Mouse (Mus musculus) lung, embryonic 14.5 days (tissue): Measurements from ENCODE around the gene Hip1r. TPM values are rescaled to one million over a fixed set of nuclear protein-coding genes. Genes with fewer than 3 reads are reported as not detected.

Source experiments
- ATAC-seq: fragments of 200-750 bp; cut with Nextera tagmentation; 2 replicates; pipeline ENCODE4 v1.8.0; 2017; ENCODE audit warnings: mild to moderate bottlenecking, moderate TSS enrichment, moderate library complexity; ENCODE audit not compliant: insufficient read depth
- DNase-seq: peaks from one replicate; pipeline ENCODE4 v3.0.0-alpha.2; 2015
- H3K27ac ChIP-seq: fragments of 300-500 bp; sonication (generic); 2 replicates; pipeline ENCODE4 v1.5.1; 2014; ENCODE audit warnings: low read depth, mild to moderate bottlenecking, moderate library complexity
- H3K27me3 ChIP-seq: fragments of 300-500 bp; sonication (generic); 2 replicates; pipeline ENCODE4 v1.6.1; 2014; ENCODE audit warnings: low read length, control low read depth; ENCODE audit not compliant: insufficient read depth
- H3K36me3 ChIP-seq: fragments of 300-500 bp; sonication (generic); 2 replicates; pipeline ENCODE4 v1.6.1; 2014; ENCODE audit warnings: control low read depth; ENCODE audit not compliant: insufficient read depth
- H3K4me1 ChIP-seq: fragments of 300-500 bp; sonication (generic); 2 replicates; pipeline ENCODE4 v1.6.1; 2014; ENCODE audit warnings: antibody characterized with exemption, control low read depth; ENCODE audit not compliant: insufficient read depth
- H3K4me2 ChIP-seq: fragments of 300-500 bp; sonication (generic); 2 replicates; pipeline ENCODE4 v1.6.1; 2014; ENCODE audit warnings: mild to moderate bottlenecking
- H3K4me3 ChIP-seq: fragments of 300-500 bp; sonication (generic); 2 replicates; pipeline ENCODE4 v1.5.1; 2014; ENCODE audit warnings: low read depth, low read length
- H3K9ac ChIP-seq: fragments of 300-500 bp; sonication (generic); 2 replicates; pipeline ENCODE4 v1.6.1; 2014
- H3K9me3 ChIP-seq: fragments of 300-500 bp; sonication (generic); 2 replicates; pipeline ENCODE4 v1.6.1; 2016; ENCODE audit warnings: low read depth, low read length, control low read depth
- CTCF ChIP-seq: IDR thresholded peaks from 2 replicates; pipeline ENCODE4 v1.5.1; 2016; ENCODE audit warnings: antibody characterized with exemption, low read depth
- WGBS: fragments of 180-500 bp; shearing (Covaris S2); extraction: QIAGEN DNeasy Blood & Tissue Kit; methylation state at CpG from one replicate; pipeline ENCODE4 v1.1.7; 2014; 5-methylcytosine and 5-hydroxymethylcytosine counted together
- polyA plus RNA-seq: library from polyadenylated mRNA; unstranded; fragments of >200 nt; fragmentation: Nextera tagmentation; extraction: Ambion mirVana; gene quantifications from 2 replicates; pipeline ENCODE4 v1.2.1, GENCODE M21; 2014

The Hip1r gene
- polyA plus RNA-seq, 1 experiment from 2014 or later = 9.1 TPM

DNA sequence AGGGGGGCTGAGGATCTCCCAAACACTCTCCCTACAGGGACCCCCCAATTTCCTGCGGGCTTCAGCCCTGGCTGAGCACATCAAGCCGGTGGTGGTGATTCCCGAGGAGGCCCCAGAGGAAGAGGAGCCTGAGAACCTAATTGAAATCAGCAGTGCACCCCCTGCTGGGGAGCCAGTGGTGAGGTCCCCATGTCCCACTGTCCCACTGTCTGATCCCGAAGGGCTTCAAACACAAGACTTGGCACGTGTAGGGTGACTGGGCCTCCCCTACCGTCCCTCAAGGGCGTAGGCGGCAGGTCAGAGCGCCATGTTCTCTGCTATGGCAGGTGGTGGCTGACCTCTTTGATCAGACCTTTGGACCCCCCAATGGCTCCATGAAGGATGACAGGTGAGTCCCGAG lies 22.8 kb downstream of the Hip1r start:
- peak; percentile 40 for TF ChIP-seq CTCF
- DNase-seq (no peak), ATAC-seq (no peak)
- H3K4me3 ChIP-seq = no peak overlapping the region
- H3K27ac ChIP-seq = no peak overlapping the region
- no peaks in the 10 kb centered on the region for H3K9me3 ChIP-seq
- no peaks in the 10 kb centered on the region for H3K4me1 ChIP-seq
- H3K4me2 ChIP-seq = no peak overlapping the region
- H3K9ac ChIP-seq = no peak overlapping the region
- no peaks in the 10 kb centered on the region for H3K27me3 ChIP-seq
- H3K36me3 ChIP-seq = no peaks in the 10 kb centered on the region
- WGBS = 74% methylated on average over 10 of the region's 10 CpGs

DNA sequence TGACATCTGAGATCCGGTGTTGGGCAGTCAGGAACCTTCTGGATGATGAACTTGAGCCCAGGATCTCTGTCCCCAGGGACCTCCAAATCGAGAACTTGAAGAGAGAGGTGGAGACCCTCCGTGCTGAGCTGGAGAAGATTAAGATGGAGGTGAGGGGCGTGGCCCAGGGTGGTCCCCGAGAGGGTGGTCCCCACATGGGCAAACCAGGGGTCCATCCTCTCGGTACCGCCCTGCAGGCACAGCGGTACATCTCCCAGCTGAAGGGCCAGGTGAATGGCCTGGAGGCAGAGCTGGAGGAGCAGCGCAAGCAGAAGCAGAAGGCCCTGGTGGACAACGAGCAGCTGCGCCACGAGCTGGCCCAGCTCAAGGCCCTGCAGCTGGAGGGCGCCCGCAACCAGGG lies 23.3 kb downstream of the Hip1r start:
- Histone ChIP-seq H3K4me2 (no peak overlapping the region), H3K27ac (no peak overlapping the region), H3K9ac (no peak overlapping the region), H3K9me3 (no peaks in the 10 kb centered on the region), H3K36me3 (no peaks in the 10 kb centered on the region; the same call in 1 of the 2 replicates), H3K27me3 (no peaks in the 10 kb centered on the region), H3K4me3 (no peak overlapping the region), H3K4me1 (no peaks in the 10 kb centered on the region)
- no peak for DNase-seq
- 87% methylated on average over 14 of the region's 14 CpGs for WGBS
- TF ChIP-seq CTCF = no peak
- no peak for ATAC-seq

DNA sequence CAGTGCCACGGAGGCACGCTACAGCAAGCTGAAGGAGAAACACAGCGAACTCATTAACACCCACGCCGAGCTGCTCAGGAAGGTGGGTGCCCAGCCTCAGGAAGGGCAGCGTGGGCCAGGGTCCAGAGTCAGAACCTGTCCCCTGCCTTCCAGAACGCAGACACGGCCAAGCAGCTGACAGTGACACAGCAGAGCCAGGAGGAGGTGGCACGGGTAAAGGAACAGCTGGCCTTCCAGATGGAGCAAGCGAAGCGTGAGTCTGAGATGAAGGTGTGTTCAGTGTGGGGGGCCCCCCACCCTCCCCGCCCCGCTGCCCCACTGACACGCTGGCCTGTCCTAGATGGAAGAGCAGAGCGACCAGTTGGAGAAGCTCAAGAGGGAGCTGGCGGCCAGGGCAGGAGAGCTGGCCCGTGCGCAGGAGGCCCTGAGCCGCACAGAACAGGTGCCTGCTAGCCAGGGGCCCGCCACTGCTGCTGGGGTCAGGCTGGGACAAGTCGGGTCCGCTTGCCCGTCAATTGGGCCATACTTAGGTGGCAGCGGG lies 23.9 kb downstream of the Hip1r start:
- no peak for TF ChIP-seq CTCF
- Histone ChIP-seq H3K27me3 (no peaks in the 10 kb centered on the region), H3K27ac (no peak overlapping the region), H3K4me1 (no peaks in the 10 kb centered on the region), H3K9ac (no peak overlapping the region), H3K4me3 (no peak overlapping the region), H3K9me3 (no peaks in the 10 kb centered on the region), H3K4me2 (no peak overlapping the region), H3K36me3 (no peaks in the 10 kb centered on the region; the same call in 1 of the 2 replicates)
- no peak for ATAC-seq
- no peak for DNase-seq
- WGBS = 76% methylated on average over 24 of the region's 24 CpGs

DNA sequence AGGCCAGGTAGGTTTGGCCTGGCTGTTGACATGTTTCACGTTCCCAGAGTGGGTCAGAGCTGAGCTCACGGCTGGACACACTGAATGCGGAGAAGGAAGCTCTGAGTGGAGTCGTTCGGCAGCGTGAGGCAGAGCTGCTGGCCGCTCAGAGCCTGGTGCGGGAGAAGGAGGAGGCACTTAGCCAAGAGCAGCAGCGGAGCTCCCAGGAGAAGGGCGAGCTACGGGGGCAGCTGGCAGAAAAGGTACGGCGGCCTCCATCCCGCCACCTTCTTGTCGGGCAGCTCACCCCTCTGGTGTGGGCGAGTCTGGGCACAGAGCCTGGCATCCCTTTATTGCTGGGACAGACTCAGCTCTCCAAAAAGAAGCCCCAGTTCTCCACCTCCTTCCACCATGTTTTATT lies 24.4 kb downstream of the Hip1r start:
- Histone ChIP-seq H3K9ac (no peak overlapping the region), H3K4me2 (no peak overlapping the region), H3K27ac (no peak overlapping the region), H3K36me3 (no peaks in the 10 kb centered on the region; the same call in 1 of the 2 replicates), H3K9me3 (no peaks in the 10 kb centered on the region), H3K4me3 (no peak overlapping the region), H3K4me1 (no peaks in the 10 kb centered on the region), H3K27me3 (no peaks in the 10 kb centered on the region)
- WGBS = 71% methylated on average over 16 of the region's 16 CpGs
- ATAC-seq (no peak), DNase-seq (no peak)
- no peak for TF ChIP-seq CTCF

DNA sequence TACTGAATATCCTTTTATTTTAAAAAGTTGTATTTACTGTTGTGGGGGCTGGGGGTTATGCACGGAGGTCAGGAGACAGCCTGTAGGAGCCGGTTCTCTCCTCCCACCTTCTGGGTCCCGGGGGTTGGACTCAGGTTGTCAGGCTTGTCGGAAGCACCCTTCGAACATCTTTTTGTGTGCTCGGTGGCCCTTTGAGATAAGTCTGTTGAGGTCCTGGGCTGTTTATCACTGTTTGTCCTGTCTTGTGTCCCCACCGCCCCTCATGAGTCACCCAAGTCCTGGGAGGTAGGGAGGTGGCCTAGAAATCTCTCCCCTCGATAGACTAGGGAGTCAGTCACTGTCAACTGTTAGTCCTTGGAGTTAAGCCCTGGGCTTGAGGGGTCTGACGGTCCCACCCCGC lies 24.9 kb downstream of the Hip1r start:
- 65% methylated on average over 10 of the region's 10 CpGs for WGBS
- Histone ChIP-seq H3K4me2 (no peak overlapping the region), H3K9ac (no peak overlapping the region), H3K27me3 (no peaks in the 10 kb centered on the region), H3K4me3 (no peak overlapping the region), H3K36me3 (no peaks in the 10 kb centered on the region; the same call in 1 of the 2 replicates), H3K27ac (no peak overlapping the region), H3K9me3 (no peaks in the 10 kb centered on the region), H3K4me1 (no peaks in the 10 kb centered on the region)
- no peak for DNase-seq
- TF ChIP-seq CTCF = no peak
- no peak for ATAC-seq

DNA sequence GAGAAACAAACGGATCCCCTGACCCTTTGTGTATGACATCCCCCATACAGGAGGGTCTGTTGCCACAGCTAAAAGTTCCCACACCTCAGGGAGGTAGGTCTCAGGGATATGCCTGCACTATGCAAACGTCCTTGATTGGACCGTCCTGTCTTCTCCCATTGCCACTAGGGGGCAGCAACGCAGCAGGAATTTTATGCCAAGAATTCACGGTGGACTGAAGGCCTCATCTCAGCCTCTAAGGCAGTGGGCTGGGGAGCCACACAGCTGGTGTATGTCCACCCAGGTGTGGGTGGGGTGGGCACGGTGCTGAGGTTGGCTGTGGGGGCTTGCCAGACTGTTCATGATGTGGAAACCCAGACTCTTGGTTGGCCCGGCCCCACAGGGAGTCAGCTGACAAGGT lies 27.4 kb downstream of the Hip1r start:
- Histone ChIP-seq H3K4me1 (no peaks in the 10 kb centered on the region), H3K9ac (no peak overlapping the region), H3K4me2 (no peak overlapping the region), H3K9me3 (no peaks in the 10 kb centered on the region), H3K27me3 (no peaks in the 10 kb centered on the region), H3K4me3 (no peak overlapping the region), H3K27ac (no peak overlapping the region), H3K36me3 (peaks cover 19% of the 10 kb centered on the region)
- TF ChIP-seq CTCF = peak; percentile 99
- ATAC-seq = peak; percentile 68
- DNase-seq = peak; percentile 97
- 9% methylated on average over 7 of the region's 7 CpGs for WGBS

DNA sequence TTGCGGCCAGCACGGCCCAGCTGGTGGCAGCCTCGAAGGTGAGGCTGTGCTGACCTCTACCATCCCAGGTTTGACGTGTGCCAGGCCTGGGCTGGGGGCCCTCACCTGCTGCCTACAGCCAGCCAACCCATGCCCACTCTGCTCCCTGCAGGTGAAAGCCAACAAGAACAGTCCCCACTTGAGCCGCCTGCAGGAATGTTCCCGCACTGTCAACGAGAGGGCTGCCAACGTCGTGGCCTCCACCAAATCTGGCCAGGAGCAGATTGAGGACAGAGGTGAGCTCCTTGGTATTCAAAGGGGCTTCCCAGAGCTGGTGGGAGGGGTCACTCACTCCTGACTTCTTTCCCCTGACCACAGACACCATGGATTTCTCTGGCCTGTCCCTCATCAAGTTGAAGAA lies 27.8 kb downstream of the Hip1r start:
- ATAC-seq = no peak
- H3K4me3 ChIP-seq = no peak overlapping the region
- no peaks in the 10 kb centered on the region for H3K4me1 ChIP-seq
- no peak for DNase-seq
- H3K9ac ChIP-seq = no peak overlapping the region
- no peak for TF ChIP-seq CTCF
- WGBS = 47% methylated on average over 9 of the region's 9 CpGs
- H3K4me2 ChIP-seq = no peak overlapping the region
- H3K27ac ChIP-seq = no peak overlapping the region
- peaks cover 23% of the 10 kb centered on the region for H3K36me3 ChIP-seq
- H3K27me3 ChIP-seq = no peaks in the 10 kb centered on the region
- H3K9me3 ChIP-seq = no peaks in the 10 kb centered on the region

DNA sequence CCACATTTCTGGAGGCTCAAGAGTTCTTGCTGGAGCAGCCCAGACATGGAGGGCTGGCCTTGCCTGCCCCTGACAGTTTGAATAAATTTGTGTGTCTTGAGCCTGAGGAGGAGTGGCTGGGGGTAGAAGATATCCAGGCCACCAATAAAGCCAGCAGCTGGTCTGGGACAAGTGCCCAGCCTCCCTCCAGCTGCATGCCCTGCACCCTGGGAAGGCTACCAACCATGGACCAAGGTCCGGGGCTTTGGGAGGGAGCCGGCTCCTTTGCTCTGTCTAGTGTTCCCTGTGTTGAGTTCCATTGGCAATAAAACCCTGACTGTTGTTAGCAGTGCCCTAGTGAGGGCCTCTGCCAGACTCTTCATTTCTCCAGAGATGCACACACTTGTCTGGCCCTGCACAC lies 29.4 kb downstream of the Hip1r start:
- no peak for TF ChIP-seq CTCF
- H3K27ac ChIP-seq = no peak overlapping the region
- no peak overlapping the region for H3K9ac ChIP-seq
- H3K4me3 ChIP-seq = no peak overlapping the region
- H3K4me1 ChIP-seq = no peaks in the 10 kb centered on the region
- 75% methylated on average over 2 of the region's 2 CpGs for WGBS
- ATAC-seq (no peak), DNase-seq (no peak)
- H3K4me2 ChIP-seq = no peak overlapping the region
- no peaks in the 10 kb centered on the region for H3K27me3 ChIP-seq
- H3K36me3 ChIP-seq = peaks cover 39% of the 10 kb centered on the region
- H3K9me3 ChIP-seq = no peaks in the 10 kb centered on the region
